Mouse (Mus musculus) G1E (cell line): Measurements from ENCODE around the gene Skil. TPM values are rescaled to one million over a fixed set of nuclear protein-coding genes. Genes with fewer than 3 reads are reported as not detected.

ENCODE experiments used
- ATAC-seq: 2 replicates; pipeline ENCODE4 v1.8.0; 2016; ENCODE audit warnings: mild to moderate bottlenecking; ENCODE audit not compliant: insufficient number of reproducible peaks, poor library complexity, low FRiP score, severe bottlenecking; ENCODE audit errors: extremely low read depth
- DNase-seq: peaks from one replicate; pipeline ENCODE4 v3.0.0; 2012; ENCODE audit warnings: low spot score
- H3K27me3 ChIP-seq: 2 replicates; pipeline ENCODE4 v1.6.1; 2012; ENCODE audit warnings: mild to moderate bottlenecking, low read length, inconsistent platforms; ENCODE audit not compliant: insufficient read depth
- H3K36me3 ChIP-seq: replicated peaks from 2 replicates; pipeline ENCODE3; 2012; ENCODE audit warnings: mild to moderate bottlenecking, inconsistent platforms
- H3K4me1 ChIP-seq: 2 replicates; pipeline ENCODE4 v1.6.1; 2012; ENCODE audit warnings: low read depth, low read length, inconsistent platforms, mixed read lengths; ENCODE audit not compliant: insufficient read depth
- H3K4me3 ChIP-seq: 2 replicates; pipeline ENCODE4 v1.5.1; 2012; ENCODE audit warnings: low read depth, mild to moderate bottlenecking, inconsistent platforms, low read length, moderate library complexity, mixed read lengths
- H3K9me3 ChIP-seq: replicated peaks from 2 replicates; pipeline ENCODE4 v1.6.1; 2012; ENCODE audit warnings: inconsistent platforms
- CTCF ChIP-seq: IDR thresholded peaks from 2 replicates; pipeline ENCODE4 v1.5.1; 2012; ENCODE audit warnings: low read depth, low read length, inconsistent platforms, mixed read lengths
- GATA1 ChIP-seq: IDR thresholded peaks from 2 replicates; pipeline ENCODE4 v1.6.1; 2012; ENCODE audit warnings: borderline replicate concordance, low read length, inconsistent platforms, mixed read lengths
- GATA2 ChIP-seq: IDR thresholded peaks from 2 replicates; pipeline ENCODE4 v1.6.1; 2012; ENCODE audit warnings: low read depth, low read length, inconsistent platforms, borderline replicate concordance
- POLR2AphosphoS5 ChIP-seq: IDR thresholded peaks from 2 replicates; pipeline ENCODE4 v1.6.1; 2012; ENCODE audit warnings: low read depth, low read length, inconsistent platforms; ENCODE audit not compliant: insufficient replicate concordance
- TAL1 ChIP-seq: conservative IDR thresholded peaks from 2 replicates; pipeline ENCODE4 v1.6.1; 2012; ENCODE audit warnings: low read depth, low read length, inconsistent platforms, mixed read lengths
- polyA plus RNA-seq: library from polyadenylated mRNA; stranded (reverse); fragments of >175 nt; gene quantifications from 2 replicates; pipeline ENCODE4 v1.2.3, GENCODE M21; 2012
- total RNA-seq, 2 experiments: library from RNA; stranded (forward) in 1 of 2; stranded (reverse) in 1 of 2; fragments of 200-1000 nt in 1 of 2; fragments of >200 nt in 1 of 2; fragmentation: Nextera tagmentation in 1 of 2; gene quantifications; 2 replicates each; pipeline ENCODE4 v1.2.3; 2014 to 2017

Skil gene
- total and polyA plus RNA-seq, 3 experiments, result 1.3 to 27.1 (median 19.5) TPM

- peak overlapping the region; percentile 76; the same call in 1 of the 2 replicates for H3K4me3 ChIP-seq
- TF ChIP-seq GATA2 (no peak), TAL1 (no peak), CTCF (no peak), POLR2AphosphoS5 (no peak)
These were observed 1.6 kb downstream of the Skil start for GRCm38 (mm10) chr3:31096155-31097101.

GRCm38 (mm10) chr3:31097102-31097720 is 2.4 kb downstream of the Skil start:
- peaks cover 21% of the 10 kb centered on the region for H3K4me1 ChIP-seq
- no peaks in the 10 kb centered on the region for H3K9me3 ChIP-seq
- TF ChIP-seq TAL1, result no peak
- no peak for TF ChIP-seq CTCF
- no peak for TF ChIP-seq GATA1
- TF ChIP-seq GATA2, result no peak
- TF ChIP-seq POLR2AphosphoS5, result no peak
- peaks cover 16% of the 10 kb centered on the region; the same call in 1 of the 2 replicates for H3K27me3 ChIP-seq
- no peak overlapping the region for H3K4me3 ChIP-seq
- DNase-seq, result no peak
- H3K36me3 ChIP-seq, result peaks cover 10% of the 10 kb centered on the region
- no peak for ATAC-seq

More at GRCm38 (mm10) chr3:31096155-31097101, 1.6 kb downstream of the Skil start:
- Histone ChIP-seq H3K4me1 (peaks cover 21% of the 10 kb centered on the region), H3K27me3 (peaks cover 22% of the 10 kb centered on the region), H3K9me3 (no peaks in the 10 kb centered on the region), H3K36me3 (peaks cover 10% of the 10 kb centered on the region)
- ATAC-seq (no peak), DNase-seq (no peak)

DNA sequence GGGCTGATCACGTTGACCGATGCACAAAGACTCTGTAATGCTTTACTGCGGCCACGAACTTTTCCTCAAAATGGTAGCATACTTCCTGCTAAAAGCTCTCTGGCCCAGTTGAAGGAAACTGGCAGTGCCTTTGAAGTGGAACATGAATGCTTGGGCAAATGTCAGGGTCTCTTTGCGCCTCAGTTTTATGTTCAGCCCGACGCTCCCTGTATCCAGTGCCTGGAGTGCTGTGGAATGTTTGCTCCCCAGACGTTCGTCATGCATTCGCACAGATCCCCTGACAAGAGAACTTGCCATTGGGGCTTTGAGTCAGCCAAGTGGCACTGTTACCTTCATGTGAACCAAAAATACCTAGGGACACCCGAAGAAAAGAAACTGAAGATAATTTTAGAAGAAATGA is 3.1 kb downstream of the Skil start:
- ATAC-seq (no peak), DNase-seq (no peak)
- H3K9me3 ChIP-seq, result no peaks in the 10 kb centered on the region
- H3K27me3 ChIP-seq, result peaks cover 13% of the 10 kb centered on the region; the same call in 1 of the 2 replicates
- H3K4me3 ChIP-seq, result no peak overlapping the region
- peaks cover 10% of the 10 kb centered on the region for H3K36me3 ChIP-seq
- H3K4me1 ChIP-seq, result peaks cover 20% of the 10 kb centered on the region
- TF ChIP-seq GATA1 (no peak), TAL1 (no peak), POLR2AphosphoS5 (no peak), CTCF (no peak), GATA2 (no peak)

DNA sequence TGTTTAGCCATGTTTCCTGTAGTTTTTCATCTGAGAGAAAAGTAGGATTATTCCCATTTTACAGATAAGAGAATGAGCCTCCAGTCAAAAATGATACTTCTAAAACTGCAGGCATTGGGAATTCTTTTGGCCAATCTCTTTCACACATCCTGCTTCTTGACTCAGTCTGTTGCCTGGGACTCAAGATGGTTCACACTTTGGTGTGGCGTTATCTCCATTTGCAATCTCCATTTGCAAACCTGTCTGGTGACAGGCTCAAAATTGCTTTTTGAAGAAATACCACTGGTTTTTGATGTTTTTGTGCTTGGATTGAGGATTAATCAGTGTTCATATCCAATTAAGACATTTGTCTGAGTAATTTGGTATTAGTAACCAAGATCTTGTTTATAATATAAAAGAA is 3.7 kb downstream of the Skil start:
- H3K36me3 ChIP-seq, result peaks cover 10% of the 10 kb centered on the region
- H3K9me3 ChIP-seq, result no peaks in the 10 kb centered on the region
- H3K4me1 ChIP-seq, result peaks cover 15% of the 10 kb centered on the region
- ATAC-seq (no peak), DNase-seq (no peak)
- peaks cover 9% of the 10 kb centered on the region; the same call in 1 of the 2 replicates for H3K27me3 ChIP-seq
- TF ChIP-seq GATA1 (no peak), GATA2 (no peak), CTCF (no peak)
- H3K4me3 ChIP-seq, result no peak overlapping the region

GRCm38 (mm10) chr3:31100026-31100425 is 5.2 kb downstream of the Skil start:
- ATAC-seq, result no peak
- Histone ChIP-seq H3K4me1 (peaks cover 17% of the 10 kb centered on the region), H3K9me3 (no peaks in the 10 kb centered on the region), H3K27me3 (peaks cover 9% of the 10 kb centered on the region; the same call in 1 of the 2 replicates), H3K36me3 (peaks cover 10% of the 10 kb centered on the region), H3K4me3 (no peak overlapping the region)
- no peak for TF ChIP-seq CTCF
- no peak for DNase-seq

DNA sequence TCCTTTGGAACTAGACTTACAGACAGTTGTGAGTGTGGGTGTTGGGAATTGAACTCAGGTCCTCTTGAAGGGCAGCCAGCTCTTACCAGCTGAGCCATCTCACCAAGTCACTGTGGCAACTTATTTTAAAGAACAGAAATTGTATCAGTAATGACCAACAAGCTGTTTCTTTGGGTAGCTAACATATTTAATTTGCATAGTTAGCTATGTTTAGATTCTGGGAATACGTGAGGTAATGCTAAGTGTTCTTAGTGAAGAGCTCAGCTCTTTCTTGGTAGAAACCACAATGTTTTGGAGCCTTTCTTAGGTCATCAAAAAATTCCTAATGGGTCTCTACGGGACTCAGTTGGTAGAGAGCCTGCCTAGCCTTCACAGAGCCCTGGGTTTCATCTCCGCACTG is 5.9 kb downstream of the Skil start:
- Histone ChIP-seq H3K4me3 (no peak overlapping the region), H3K4me1 (peaks cover 9% of the 10 kb centered on the region), H3K9me3 (no peaks in the 10 kb centered on the region), H3K27me3 (peaks cover 1% of the 10 kb centered on the region; the same call in 1 of the 2 replicates), H3K36me3 (peaks cover 10% of the 10 kb centered on the region)
- no peak for ATAC-seq
- no peak for DNase-seq
- TF ChIP-seq GATA1, result no peak
